Mouse (Mus musculus) c-Kit-negative CD71-positive TER-119-positive erythroid progenitor cells, embryonic 14.5 days (primary cell): ENCODE data around the gene Armc3.

Experiments
- DNase-seq: peaks from one replicate; pipeline ENCODE4 v3.0.0-alpha.2; 2013; ENCODE audit warnings: low read depth, low spot score

The Armc3 gene

DNA sequence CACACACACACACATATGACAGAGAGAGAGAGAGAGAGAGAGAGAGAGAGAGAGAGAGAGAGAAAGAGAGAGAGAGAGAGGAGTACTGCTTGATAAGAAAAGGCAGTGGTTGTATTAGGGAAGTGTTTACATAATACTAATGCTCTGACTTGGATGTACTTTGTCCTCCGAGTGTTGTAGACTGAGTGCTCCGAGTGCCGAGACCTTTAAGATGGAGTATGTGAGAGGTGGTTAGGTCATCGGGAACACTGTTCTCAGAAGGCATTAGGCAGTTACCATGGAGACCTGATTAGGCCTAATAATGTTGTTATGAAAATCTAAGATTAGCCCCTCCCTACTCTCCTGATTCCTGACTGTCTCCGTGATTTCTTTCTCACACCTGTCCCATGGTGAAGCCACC lies 151.1 kb downstream of the Armc3 start:
- DNase-seq, result no peak

DNA sequence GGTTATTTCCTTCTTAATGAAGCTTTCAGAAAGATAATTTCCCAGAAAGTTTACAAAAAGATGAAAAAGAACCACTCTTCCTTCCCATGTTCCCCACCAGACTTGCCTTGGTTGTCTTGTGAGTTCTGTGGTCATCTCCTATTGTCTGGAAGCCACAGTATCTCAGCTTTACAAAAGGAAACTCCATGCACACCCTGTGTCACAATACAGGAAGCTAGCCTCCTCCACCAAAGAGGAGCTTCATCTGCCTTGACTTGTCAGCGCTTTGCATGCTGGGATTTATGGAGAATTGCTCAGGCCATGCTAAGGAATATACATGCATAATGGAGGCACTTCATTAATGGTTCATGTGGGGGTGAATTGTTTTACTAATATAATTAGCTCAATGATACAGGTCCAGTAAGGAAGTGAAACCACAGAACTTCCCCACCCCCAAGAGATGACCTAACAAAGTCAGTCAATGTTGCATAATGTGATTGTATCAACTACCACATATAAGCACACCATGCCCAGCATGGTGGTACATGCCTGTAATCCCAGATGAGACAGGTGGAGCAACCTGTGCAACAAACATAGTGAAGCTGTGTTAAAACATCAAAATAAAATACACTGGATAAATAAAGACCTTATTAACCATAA lies 152.6 kb downstream of the Armc3 start:
- no peak for DNase-seq

DNA sequence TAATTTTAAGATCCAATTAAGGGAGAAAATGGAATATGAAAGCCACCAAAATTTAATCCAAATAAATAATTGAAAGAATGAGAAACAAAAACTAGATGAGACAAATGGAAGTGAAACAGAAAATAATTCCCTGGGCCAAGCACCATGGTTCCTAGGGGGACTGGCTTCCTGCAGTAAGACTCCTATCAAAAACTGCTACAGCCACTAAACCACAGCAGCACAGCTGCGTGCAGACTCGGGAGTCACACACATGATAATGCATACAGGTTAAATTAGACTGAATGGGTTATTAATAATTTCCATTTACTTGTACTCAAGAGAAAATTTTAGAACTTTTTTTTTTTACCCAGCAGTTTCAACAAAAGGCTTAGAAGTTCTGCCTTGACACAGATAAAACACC lies 154.1 kb downstream of the Armc3 start:
- DNase-seq, result no peak
